Mouse (Mus musculus) myocyte (in vitro differentiated cells): ENCODE data around the gene Ddx27. TPM values are rescaled to one million over a fixed set of nuclear protein-coding genes. Genes with fewer than 3 reads are reported as not detected.

Experiments
- H3K27me3 ChIP-seq: one replicate; pipeline ENCODE4 v1.6.1; 2011; ENCODE audit not compliant: control insufficient read depth, insufficient read depth, insufficient read length
- H3K36me3 ChIP-seq: one replicate; pipeline ENCODE4 v1.6.1; 2011; ENCODE audit not compliant: control insufficient read depth, insufficient read depth
- H3K4me2 ChIP-seq: one replicate; pipeline ENCODE4 v1.6.1; 2011; ENCODE audit warnings: low read depth, control low read depth
- H3K4me3 ChIP-seq: one replicate; pipeline ENCODE4 v1.5.1; 2011; ENCODE audit warnings: mild to moderate bottlenecking, control low read depth, moderate library complexity
- H3K79me2 ChIP-seq: one replicate; pipeline ENCODE4 v1.6.1; 2011; ENCODE audit not compliant: control insufficient read depth, insufficient read depth
- H3ac ChIP-seq: one replicate; pipeline ENCODE4 v1.6.1; 2011; ENCODE audit not compliant: control insufficient read depth, insufficient read length
- CEBPB ChIP-seq: IDR thresholded peaks from 2 replicates; pipeline ENCODE4 v1.6.1; 2011; ENCODE audit warnings: mild to moderate bottlenecking, moderate library complexity; ENCODE audit not compliant: poor library complexity, insufficient read depth, severe bottlenecking
- E2F4 ChIP-seq: IDR thresholded peaks from one replicate; pipeline ENCODE4 v1.6.1; 2011; ENCODE audit warnings: mild to moderate bottlenecking, control low read depth, moderate library complexity; ENCODE audit not compliant: insufficient read depth
- MAX ChIP-seq: IDR thresholded peaks from one replicate; pipeline ENCODE4 v1.6.1; 2011; ENCODE audit warnings: low read depth, mild to moderate bottlenecking, control low read depth
- MYOD1 ChIP-seq, 3 experiments: IDR thresholded peaks; one replicate each; pipeline ENCODE4 v1.6.1; 2011; ENCODE audit warnings: control low read depth in 2 of 3, low read depth in 2 of 3, mild to moderate bottlenecking in 2 of 3, moderate library complexity in 1 of 3; ENCODE audit not compliant: insufficient read length in 2 of 3, control insufficient read depth in 1 of 3
- MYOG ChIP-seq, 3 experiments: IDR thresholded peaks; one replicate each; pipeline ENCODE4 v1.6.1; 2011; ENCODE audit warnings: control low read depth in 2 of 3, low read depth in 2 of 3, mild to moderate bottlenecking in 2 of 3; ENCODE audit not compliant: insufficient read length in 2 of 3, control insufficient read depth in 1 of 3, insufficient read depth in 1 of 3
- POLR2A ChIP-seq: IDR thresholded peaks from one replicate; pipeline ENCODE4 v1.6.1; 2011; ENCODE audit warnings: low read depth, mild to moderate bottlenecking, control low read depth, moderate library complexity; ENCODE audit not compliant: insufficient read length
- POLR2AphosphoS2 ChIP-seq: IDR thresholded peaks from one replicate; pipeline ENCODE4 v1.6.1; 2011; ENCODE audit warnings: low read depth, control low read depth; ENCODE audit not compliant: insufficient read length
- REST ChIP-seq: IDR thresholded peaks from one replicate; pipeline ENCODE4 v1.6.1; 2011; ENCODE audit warnings: mild to moderate bottlenecking, control low read depth, moderate library complexity; ENCODE audit not compliant: insufficient read depth, insufficient read length
- SRF ChIP-seq: IDR thresholded peaks from one replicate; pipeline ENCODE4 v1.6.1; 2011; ENCODE audit warnings: low read depth; ENCODE audit not compliant: control insufficient read depth, insufficient read length
- TCF12 ChIP-seq: IDR thresholded peaks from one replicate; pipeline ENCODE4 v1.6.1; 2011; ENCODE audit warnings: mild to moderate bottlenecking, control low read depth; ENCODE audit not compliant: poor library complexity, insufficient read depth, severe bottlenecking
- TCF3 ChIP-seq: IDR thresholded peaks from one replicate; pipeline ENCODE4 v1.6.1; 2011; ENCODE audit warnings: low read depth, control low read depth; ENCODE audit not compliant: insufficient read length
- USF1 ChIP-seq: IDR thresholded peaks from one replicate; pipeline ENCODE4 v1.6.1; 2011; ENCODE audit warnings: low read depth, mild to moderate bottlenecking, control low read depth, moderate library complexity
- polyA plus RNA-seq: library from polyadenylated mRNA; unstranded; fragments of >200 nt; fragmentation: generic; extraction: Trizol; gene quantifications from one replicate; pipeline ENCODE4 v1.2.1, GENCODE M21; 2012; ENCODE audit warnings: missing spikeins

Ddx27 gene
- polyA plus RNA-seq, 1 experiment: 46.9 TPM

DNA sequence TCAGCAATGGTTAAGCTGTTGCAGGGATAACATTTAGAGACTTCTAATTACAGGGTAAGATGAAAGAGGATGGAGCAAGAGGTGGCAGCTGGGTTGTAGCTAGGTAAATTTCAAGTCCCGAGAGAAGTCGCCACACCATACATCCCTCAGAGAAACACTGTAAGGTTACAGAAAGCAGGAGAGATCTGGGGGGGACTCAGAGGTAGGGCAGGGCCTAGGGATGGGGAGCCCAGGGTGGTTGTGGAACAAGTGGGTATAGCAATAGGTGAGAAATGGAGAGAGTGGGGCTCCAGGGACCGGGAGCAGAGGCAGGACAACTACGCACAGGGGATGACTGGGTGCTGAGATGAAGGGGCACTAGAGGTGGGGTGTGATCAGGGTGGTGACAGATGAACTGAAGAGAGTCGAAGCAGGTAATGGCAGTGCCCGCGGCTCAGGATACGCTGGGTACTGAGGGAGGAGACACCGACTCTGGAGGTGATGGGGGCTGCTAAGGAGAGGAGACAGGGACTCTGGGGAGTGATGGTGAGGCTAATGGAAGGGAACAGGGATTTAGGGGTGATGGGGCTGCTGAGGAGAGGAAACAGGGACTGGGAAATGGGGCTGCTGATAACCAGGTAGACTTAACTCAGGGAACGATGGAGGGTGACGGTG lies 46.5 kb downstream of the Ddx27 start:
- Histone ChIP-seq H3K79me2 (peaks cover 33% of the 10 kb centered on the region), H3K36me3 (peaks cover 45% of the 10 kb centered on the region), H3K27me3 (no peaks in the 10 kb centered on the region), H3ac (peak overlapping the region; percentile 65), H3K4me2 (peak overlapping the region; percentile 93), H3K4me3 (peak overlapping the region; percentile 90)
- TF ChIP-seq SRF (no peak), E2F4 (no peak), TCF12 (no peak), POLR2A (no peak), MYOG (IDR thresholded peaks at IDR 0.05; ENCODE audit: control insufficient read depth in 1 of 3, insufficient read depth in 1 of 3, insufficient read length in 2 of 3, low read depth in 2 of 3) (no peak), POLR2AphosphoS2 (no peak), MYOD1 (IDR thresholded peaks at IDR 0.05; ENCODE audit: control insufficient read depth in 1 of 3, insufficient read length in 2 of 3, low read depth in 2 of 3) (no peak), TCF3 (no peak), CEBPB (no peak), MAX (no peak), REST (no peak), USF1 (no peak)

DNA sequence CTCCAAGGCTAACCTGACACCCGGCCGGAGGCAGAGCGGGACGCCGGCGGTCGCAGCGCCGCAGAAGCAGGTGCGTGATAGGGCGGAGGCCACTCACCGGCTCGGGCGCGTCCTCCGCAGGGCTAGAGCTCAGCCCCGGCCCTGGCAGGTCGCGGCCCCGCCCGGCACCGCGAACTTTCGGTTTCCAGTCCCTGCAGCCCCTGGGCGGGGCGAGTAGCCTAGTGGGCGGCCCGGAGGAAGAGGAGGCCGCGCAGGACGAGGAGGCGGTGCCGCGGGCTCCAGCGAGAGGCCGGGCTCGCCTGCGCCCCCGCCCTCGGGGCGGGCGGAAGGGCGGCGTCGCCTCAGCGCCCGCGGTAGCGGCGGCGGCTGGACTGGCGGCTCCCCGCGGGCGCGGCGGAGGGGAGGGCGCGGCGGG lies 47.5 kb downstream of the Ddx27 start:
- TF ChIP-seq POLR2A: peak; percentile 89
- peak in 2 of 3 experiments; percentile 58 to 81 for TF ChIP-seq MYOD1 (IDR thresholded peaks at IDR 0.05; ENCODE audit: control insufficient read depth in 1 of 3, insufficient read length in 2 of 3, low read depth in 2 of 3)
- peak; percentile 90 for TF ChIP-seq POLR2AphosphoS2
- no peak for TF ChIP-seq CEBPB
- TF ChIP-seq REST: no peak
- peak; percentile 40 for TF ChIP-seq E2F4
- TF ChIP-seq USF1: no peak
- TF ChIP-seq MAX: no peak
- TF ChIP-seq MYOG (IDR thresholded peaks at IDR 0.05; ENCODE audit: control insufficient read depth in 1 of 3, insufficient read depth in 1 of 3, insufficient read length in 2 of 3, low read depth in 2 of 3): peak in 2 of 3 experiments; percentile 65 to 66
- peak overlapping the region; percentile 65 for H3ac ChIP-seq
- peaks cover 33% of the 10 kb centered on the region for H3K79me2 ChIP-seq
- H3K4me2 ChIP-seq: peak overlapping the region; percentile 93
- H3K36me3 ChIP-seq: peaks cover 45% of the 10 kb centered on the region
- H3K27me3 ChIP-seq: no peaks in the 10 kb centered on the region
- H3K4me3 ChIP-seq: peak overlapping the region; percentile 90

DNA sequence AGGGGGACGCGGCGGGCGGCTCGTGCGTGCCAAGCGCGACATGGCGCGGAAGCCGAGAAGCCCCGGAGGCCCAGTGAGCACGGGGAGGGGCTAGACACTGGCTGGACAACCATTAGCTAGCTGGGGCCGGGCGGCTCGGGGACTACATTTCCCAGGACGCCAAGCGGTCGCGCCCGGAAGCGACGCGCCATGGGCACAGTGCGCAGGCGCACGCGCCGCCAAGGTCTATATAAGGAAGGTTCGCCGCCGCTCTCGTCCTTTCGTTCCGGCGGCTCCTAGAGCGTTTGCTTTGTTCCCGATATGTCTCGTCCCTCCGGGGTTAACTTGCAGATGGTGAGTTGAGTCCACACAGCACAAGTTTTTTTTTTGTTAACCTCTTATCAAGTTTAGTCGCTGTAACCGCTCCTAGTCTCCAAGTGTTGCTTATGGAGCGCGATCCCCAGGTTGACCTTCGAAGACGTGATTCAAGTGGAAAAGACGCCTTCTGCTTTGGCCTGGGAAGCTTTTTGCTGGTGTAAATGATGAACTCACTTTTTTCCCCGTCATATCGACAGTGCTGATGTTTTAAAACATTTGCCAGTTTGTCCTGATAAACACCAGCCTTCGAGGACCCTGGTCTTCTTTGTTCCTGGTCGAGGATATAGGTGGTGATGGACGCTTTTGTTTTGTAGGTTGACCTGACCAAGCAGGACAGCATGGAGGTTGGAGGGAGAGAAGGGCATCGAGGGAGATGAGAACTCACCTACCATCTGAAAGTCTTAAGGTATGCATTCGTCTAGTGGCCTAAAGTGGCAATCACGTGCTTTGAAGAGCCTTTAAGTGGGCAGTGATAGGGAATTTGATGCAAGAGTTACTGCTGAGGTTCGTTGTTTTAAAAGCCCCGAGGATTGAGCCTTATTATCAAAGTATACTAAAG lies 48.2 kb downstream of the Ddx27 start, which contains the start of gene Znfx1:
Znfx1 (minus strand) TSS at position 51 of the 916 bp plus-strand sequence.
- TF ChIP-seq E2F4: no peak
- TF ChIP-seq MYOG (IDR thresholded peaks at IDR 0.05; ENCODE audit: control insufficient read depth in 1 of 3, insufficient read depth in 1 of 3, insufficient read length in 2 of 3, low read depth in 2 of 3): no peak
- no peak for TF ChIP-seq CEBPB
- TF ChIP-seq SRF: peak; percentile 87
- TF ChIP-seq POLR2AphosphoS2: peak; percentile 99
- TF ChIP-seq TCF3: no peak
- TF ChIP-seq REST: no peak
- no peak for TF ChIP-seq TCF12
- TF ChIP-seq USF1: peak; percentile 33
- TF ChIP-seq MYOD1 (IDR thresholded peaks at IDR 0.05; ENCODE audit: control insufficient read depth in 1 of 3, insufficient read length in 2 of 3, low read depth in 2 of 3): no peak
- TF ChIP-seq POLR2A: peak; percentile 96
- TF ChIP-seq MAX: no peak
- Histone ChIP-seq H3ac (peak within 1 kb of the TSS; percentile 65), H3K36me3 (peaks cover 40% of the 10 kb centered on the region), H3K27me3 (no peaks in the 10 kb centered on the region), H3K79me2 (peaks cover 33% of the 10 kb centered on the region), H3K4me2 (peak within 1 kb of the TSS; percentile 93), H3K4me3 (peak within 1 kb of the TSS; percentile 90)

DNA sequence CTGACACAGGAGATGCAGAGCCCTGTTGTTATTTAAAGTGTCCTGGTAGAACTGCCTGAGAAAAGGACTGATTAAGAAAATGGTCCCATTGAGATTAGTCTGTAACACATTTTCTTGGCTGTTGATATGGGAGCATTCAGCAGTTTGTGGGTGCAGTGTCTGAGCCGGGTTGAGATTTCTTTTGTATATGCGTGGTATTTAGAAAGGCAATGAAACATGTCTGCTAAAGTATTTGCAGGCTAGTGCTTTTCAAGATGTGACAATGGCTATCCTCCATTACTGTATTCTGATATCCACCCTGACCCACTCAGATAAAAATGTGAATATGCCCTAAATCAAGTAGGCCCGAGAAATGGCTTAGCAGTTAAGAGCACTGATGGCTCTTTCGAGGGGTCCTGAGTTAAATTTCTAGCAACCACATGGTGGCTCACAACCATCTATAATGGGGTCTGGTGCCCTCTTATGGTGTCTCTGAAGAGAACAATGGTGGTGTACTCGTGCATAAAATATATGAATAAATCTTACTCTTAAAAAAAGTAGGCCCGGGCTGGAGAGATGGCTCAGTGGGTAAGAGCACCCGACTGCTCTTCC lies 49.0 kb downstream of the Ddx27 start:
- TF ChIP-seq MAX (peak; percentile 33), CEBPB (no peak), REST (no peak)
- peaks cover 33% of the 10 kb centered on the region for H3K79me2 ChIP-seq
- H3ac ChIP-seq: peak overlapping the region; percentile 65

More for the DNA sequence above, 49.0 kb downstream of the Ddx27 start:
- Histone ChIP-seq H3K27me3 (no peaks in the 10 kb centered on the region), H3K4me2 (peak overlapping the region; percentile 90), H3K36me3 (peaks cover 40% of the 10 kb centered on the region), H3K4me3 (peak overlapping the region; percentile 90)
